Mouse (Mus musculus): Measurements from ENCODE around the gene Scimp. TPM values are rescaled to one million over a fixed set of nuclear protein-coding genes. Genes with fewer than 3 reads are reported as not detected.

The Scimp gene
- total and polyA plus RNA-seq, 3 experiments, result 0.21 to 0.79 (median 0.30) TPM

DNA sequence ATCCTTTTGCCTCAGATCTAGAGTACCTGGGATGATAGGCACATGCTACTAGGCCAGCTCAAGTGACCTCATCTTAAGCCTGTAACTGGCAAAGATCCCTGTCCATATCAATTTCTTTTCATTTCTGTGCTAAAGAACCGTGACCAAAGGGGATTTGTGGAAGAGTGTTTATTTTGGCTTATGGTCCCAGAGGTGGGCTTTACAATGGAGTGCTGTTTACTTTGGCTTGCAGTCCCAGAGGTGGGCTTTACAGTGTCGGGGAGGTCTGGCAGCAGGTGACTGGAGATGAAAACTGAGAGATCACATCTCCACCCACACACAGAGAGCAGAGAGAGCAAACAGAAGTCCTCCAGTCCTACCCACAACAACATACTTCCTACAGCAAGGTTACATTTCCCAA is 26.2 kb upstream of the Scimp start:
- Histone ChIP-seq H3K4me1 (ENCODE audit: control insufficient read depth in 1 of 2, insufficient read depth in 2 of 2) (peaks cover 2 to 5% of the 10 kb centered on the region in 2 experiments; a peak in 2 of 4 replicates), H3K9ac (ENCODE audit: insufficient read depth, low read depth) (no peak overlapping the region), H3K4me2 (ENCODE audit: insufficient read depth, low read depth, poor library complexity, severe bottlenecking) (no peak overlapping the region), H3K36me3 (replicated peaks in 1 of 2; ENCODE audit: control insufficient read depth in 1 of 2, insufficient read depth in 1 of 2, low read length in 1 of 2) (no peaks in the 10 kb centered on the region), H3K4me3 (replicated peaks in 1 of 3; ENCODE audit: low read depth in 2 of 3, low read length in 2 of 3, poor library complexity in 1 of 3) (no peak overlapping the region), H3K79me2 (replicated peaks; ENCODE audit: control insufficient read depth, extremely low read depth, insufficient read depth, poor library complexity, severe bottlenecking) (no peaks in the 10 kb centered on the region), H3K27me3 (replicated peaks) (peaks cover 6% of the 10 kb centered on the region), H3K27ac (ENCODE audit: insufficient read depth, low read depth) (no peak overlapping the region), H3K9me3 (replicated peaks; ENCODE audit: low read length) (peaks cover 7% of the 10 kb centered on the region)
- DNase-seq (ENCODE audit: extremely low read depth), result no peak
- TF ChIP-seq RCOR1 (conservative IDR thresholded peaks at IDR 0.05; ENCODE audit: low read depth, low read length), result no peak
- TF ChIP-seq EP300 (IDR thresholded peaks at IDR 0.05; ENCODE audit: low read length), result no peak
- no peak for TF ChIP-seq IRF4 (IDR thresholded peaks at IDR 0.05; ENCODE audit: low read depth, low read length)
- TF ChIP-seq PAX5 (IDR thresholded peaks at IDR 0.05; ENCODE audit: low read length), result no peak
- no peak for TF ChIP-seq UBTF (IDR thresholded peaks at IDR 0.05; ENCODE audit: low read depth, low read length)
- no peak for TF ChIP-seq MAX (IDR thresholded peaks at IDR 0.05; ENCODE audit: low read length)
- dilution Hi-C loops (cut with MboI; ENCODE audit: extremely low pct_ligation_motif_present, extremely low pct_unique_long_range_greater_than_20kb, low sequenced_read_pairs), result no loop called here
- in situ Hi-C loops (cut with MboI; ENCODE audit: low pct_ligation_motif_present, low pct_unique_long_range_greater_than_20kb, low sequenced_read_pairs), result no loop called here

DNA sequence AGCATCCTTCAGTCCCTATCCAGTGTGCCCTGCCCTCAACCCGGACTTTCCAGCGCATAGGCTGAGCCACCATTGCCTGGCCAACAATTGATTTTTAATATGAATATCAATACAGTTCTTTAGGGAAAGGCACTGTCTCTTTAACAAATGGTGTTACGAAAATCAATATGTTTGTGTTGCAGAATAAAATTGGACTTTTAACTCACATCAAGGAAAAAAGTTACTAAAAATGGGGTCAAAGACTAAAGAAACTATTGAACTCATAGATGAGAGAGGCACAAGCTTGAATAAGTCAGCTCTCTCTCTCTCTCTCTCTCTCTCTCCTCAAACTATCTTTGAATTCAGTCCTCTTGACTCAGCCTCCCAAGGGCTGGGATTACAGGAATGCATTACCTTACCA is 24.6 kb upstream of the Scimp start:
- TF ChIP-seq ELF1 (IDR thresholded peaks at IDR 0.05; ENCODE audit: low read depth, low read length) (no peak), USF2 (conservative IDR thresholded peaks at IDR 0.05; ENCODE audit: low read depth, low read length) (no peak), ZMIZ1 (IDR thresholded peaks at IDR 0.05; ENCODE audit: low read depth, low read length) (no peak), MXI1 (IDR thresholded peaks at IDR 0.05; ENCODE audit: low read depth, low read length) (no peak), ETS1 (conservative IDR thresholded peaks at IDR 0.05; ENCODE audit: low read depth, low read length) (no peak), POLR2A (IDR thresholded peaks at IDR 0.05; ENCODE audit: low read depth, low read length) (no peak), JUND (conservative IDR thresholded peaks at IDR 0.05; ENCODE audit: low read depth, low read length) (no peak), HCFC1 (IDR thresholded peaks at IDR 0.05; ENCODE audit: low read depth, low read length) (no peak), MAX (IDR thresholded peaks at IDR 0.05; ENCODE audit: low read length) (no peak), E2F4 (IDR thresholded peaks at IDR 0.05; ENCODE audit: insufficient replicate concordance, low read depth, low read length) (no peak), SMC3 (IDR thresholded peaks at IDR 0.05; ENCODE audit: low read depth, low read length) (no peak), EP300 (IDR thresholded peaks at IDR 0.05; ENCODE audit: low read length) (no peak), JUN (IDR thresholded peaks at IDR 0.05; ENCODE audit: insufficient read depth, low read depth, low read length) (no peak), ZC3H11A (IDR thresholded peaks at IDR 0.05; ENCODE audit: low read depth, low read length) (no peak), MYC (IDR thresholded peaks at IDR 0.05; ENCODE audit: low read depth, low read length) (no peak)
- dilution Hi-C loops (cut with MboI; ENCODE audit: extremely low pct_ligation_motif_present, extremely low pct_unique_long_range_greater_than_20kb, low sequenced_read_pairs), result no loop called here

More for the DNA sequence above, 24.6 kb upstream of the Scimp start:
- Histone ChIP-seq H3K4me2 (ENCODE audit: insufficient read depth, low read depth, poor library complexity, severe bottlenecking) (no peak overlapping the region), H3K27ac (ENCODE audit: insufficient read depth, low read depth) (no peak overlapping the region), H3K79me2 (replicated peaks; ENCODE audit: control insufficient read depth, extremely low read depth, insufficient read depth, poor library complexity, severe bottlenecking) (no peaks in the 10 kb centered on the region), H3K27me3 (replicated peaks) (peaks cover 2% of the 10 kb centered on the region), H3K4me1 (ENCODE audit: control insufficient read depth in 1 of 2, insufficient read depth in 2 of 2) (peaks cover 2 to 4% of the 10 kb centered on the region in 2 experiments; a peak in 2 of 4 replicates), H3K9me3 (replicated peaks; ENCODE audit: low read length) (peaks cover 11% of the 10 kb centered on the region), H3K4me3 (replicated peaks in 1 of 3; ENCODE audit: low read depth in 2 of 3, low read length in 2 of 3, poor library complexity in 1 of 3) (no peak overlapping the region), H3K36me3 (replicated peaks in 1 of 2; ENCODE audit: control insufficient read depth in 1 of 2, insufficient read depth in 1 of 2, low read length in 1 of 2) (no peaks in the 10 kb centered on the region), H3K9ac (ENCODE audit: insufficient read depth, low read depth) (no peak overlapping the region)
- DNase-seq (ENCODE audit: extremely low read depth), result no peak
- in situ Hi-C loops (cut with MboI; ENCODE audit: low pct_ligation_motif_present, low pct_unique_long_range_greater_than_20kb, low sequenced_read_pairs), result no loop called here
